Mouse (Mus musculus) liver, embryonic 11.5 days (tissue): ENCODE measurements around the gene Adnp. TPM values are rescaled to one million over a fixed set of nuclear protein-coding genes. Genes with fewer than 3 reads are reported as not detected.

Experiments used
- ATAC-seq: fragments of 200-750 bp; cut with Nextera tagmentation; replicated peaks from 2 replicates; pipeline ENCODE4 v1.8.0; 2017; ENCODE audit warnings: moderate number of reproducible peaks, mild to moderate bottlenecking, moderate TSS enrichment, moderate library complexity; ENCODE audit not compliant: low FRiP score
- DNase-seq: peaks from one replicate; pipeline ENCODE4 v3.0.0-alpha.2; 2017; ENCODE audit warnings: low spot score
- H3K27ac ChIP-seq: fragments of 300-500 bp; sonication (generic); 2 replicates; pipeline ENCODE4 v1.5.1; 2014; ENCODE audit warnings: mild to moderate bottlenecking, low read depth, low read length, control low read depth
- H3K27me3 ChIP-seq: fragments of 300-500 bp; sonication (generic); replicated peaks from 2 replicates; pipeline ENCODE4 v1.6.1; 2014; ENCODE audit warnings: low read length, mixed read lengths; ENCODE audit not compliant: control insufficient read depth, insufficient read depth
- H3K36me3 ChIP-seq: fragments of 300-500 bp; sonication (generic); 2 replicates; pipeline ENCODE4 v1.6.1; 2014; ENCODE audit warnings: mild to moderate bottlenecking, low read length, moderate library complexity, mixed read lengths; ENCODE audit not compliant: control insufficient read depth, insufficient read depth
- H3K4me1 ChIP-seq: fragments of 300-500 bp; sonication (generic); replicated peaks from 2 replicates; pipeline ENCODE4 v1.6.1; 2014; ENCODE audit warnings: low read length, mixed read lengths; ENCODE audit not compliant: control insufficient read depth, insufficient read depth
- H3K4me2 ChIP-seq: fragments of 300-500 bp; sonication (generic); 2 replicates; pipeline ENCODE4 v1.6.1; 2014; ENCODE audit warnings: mild to moderate bottlenecking, control low read depth, moderate library complexity
- H3K4me3 ChIP-seq: fragments of 300-500 bp; sonication (generic); 2 replicates; pipeline ENCODE4 v1.5.1; 2014; ENCODE audit warnings: low read depth, low read length, control low read depth
- H3K9ac ChIP-seq: fragments of 300-500 bp; sonication (generic); 2 replicates; pipeline ENCODE4 v1.6.1; 2014; ENCODE audit warnings: low read depth, low read length, control low read depth
- H3K9me3 ChIP-seq: fragments of 300-500 bp; sonication (generic); 2 replicates; pipeline ENCODE4 v1.6.1; 2016; ENCODE audit warnings: low read length, inconsistent platforms, mixed read lengths; ENCODE audit not compliant: control insufficient read depth
- WGBS: fragments of 180-500 bp; shearing (Covaris S2); extraction: QIAGEN DNeasy Blood & Tissue Kit; methylation state at CpG from one replicate; pipeline ENCODE4 v1.1.7; 2014; 5-methylcytosine and 5-hydroxymethylcytosine counted together
- polyA plus RNA-seq: library from polyadenylated mRNA; unstranded; fragments of >200 nt; fragmentation: Nextera tagmentation; extraction: Ambion mirVana; gene quantifications from 2 replicates; pipeline ENCODE4 v1.2.1, GENCODE M21; 2014

The Adnp gene
- polyA plus RNA-seq, 1 experiment from 2014 or later, result 5.3 TPM

DNA sequence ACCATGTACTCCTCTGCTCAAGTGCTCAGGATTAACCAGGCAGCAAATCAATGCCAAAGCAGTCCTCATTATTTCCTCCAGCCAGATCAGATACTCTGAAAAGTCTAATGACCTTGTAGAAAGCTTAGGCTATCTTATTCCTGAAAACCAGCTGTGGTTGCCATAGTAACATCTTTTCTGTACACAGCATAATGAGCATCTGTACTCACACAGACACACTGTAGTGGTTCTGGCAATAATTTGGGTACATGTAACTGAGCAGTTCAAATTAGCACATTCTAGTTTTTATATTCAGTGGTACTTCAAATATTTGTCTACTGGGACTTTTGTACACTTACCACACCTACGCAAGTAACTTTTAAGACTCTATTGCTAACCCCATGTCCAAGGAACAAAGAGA lies 8.5 kb downstream of the Adnp start:
- DNase-seq, result no peak
- no peak overlapping the region for H3K27ac ChIP-seq
- H3K4me3 ChIP-seq, result no peak overlapping the region
- 84% methylated on average over 1 of the region's 1 CpGs for WGBS
- peaks cover 49% of the 10 kb centered on the region for H3K4me1 ChIP-seq
- peaks cover 18% of the 10 kb centered on the region for H3K36me3 ChIP-seq
- H3K9ac ChIP-seq, result no peak overlapping the region
- ATAC-seq, result no peak
- no peak overlapping the region for H3K4me2 ChIP-seq
- no peaks in the 10 kb centered on the region for H3K27me3 ChIP-seq
- no peaks in the 10 kb centered on the region for H3K9me3 ChIP-seq

DNA sequence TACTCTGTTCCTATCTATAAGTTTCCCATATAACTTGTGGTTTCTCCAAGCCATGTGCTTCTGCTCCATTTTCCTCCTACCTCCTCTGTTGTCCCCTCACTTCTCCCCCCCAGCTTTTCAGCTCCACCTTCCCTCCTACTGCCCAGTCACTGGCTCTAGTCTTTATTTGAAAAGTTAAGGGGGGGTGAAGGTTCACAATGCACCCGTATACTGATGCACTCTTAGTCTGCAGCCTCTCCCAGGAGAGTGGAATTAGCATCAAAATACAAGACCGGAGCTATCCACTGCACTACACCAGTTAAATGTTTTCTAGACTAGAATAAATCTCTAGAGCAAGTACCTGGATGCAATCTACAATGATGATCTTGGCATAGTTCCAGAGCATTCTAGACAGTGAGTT lies 11.2 kb downstream of the Adnp start:
- no peak overlapping the region for H3K9ac ChIP-seq
- peaks cover 15% of the 10 kb centered on the region; the same call in 1 of the 2 replicates for H3K36me3 ChIP-seq
- H3K9me3 ChIP-seq, result no peaks in the 10 kb centered on the region
- H3K27me3 ChIP-seq, result no peaks in the 10 kb centered on the region
- peaks cover 44% of the 10 kb centered on the region for H3K4me1 ChIP-seq
- no peak for DNase-seq
- ATAC-seq, result no peak
- H3K4me2 ChIP-seq, result no peak overlapping the region
- no peak overlapping the region for H3K27ac ChIP-seq
- 79% methylated on average over 2 of the region's 2 CpGs for WGBS
- H3K4me3 ChIP-seq, result no peak overlapping the region

DNA sequence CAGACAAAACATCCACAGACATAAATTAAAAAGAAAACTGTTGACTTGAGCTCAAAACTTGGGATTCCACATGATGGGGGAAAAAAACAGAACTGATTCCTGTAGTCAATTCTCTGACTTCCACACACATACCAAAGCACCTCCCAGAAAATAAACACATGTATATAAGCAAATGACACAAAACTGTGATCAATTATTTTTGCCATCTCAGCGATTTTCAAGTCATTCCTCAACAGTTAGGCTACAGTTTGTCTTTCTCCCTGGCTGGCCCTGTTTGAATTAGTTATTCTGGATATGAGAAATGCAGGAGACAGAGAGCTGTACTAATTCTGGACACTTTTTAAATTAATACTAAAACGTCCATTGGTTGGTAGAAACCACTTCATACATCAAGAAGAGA lies 13.2 kb downstream of the Adnp start:
- no peak overlapping the region for H3K9ac ChIP-seq
- ATAC-seq (no peak), DNase-seq (no peak)
- no peak overlapping the region for H3K27ac ChIP-seq
- H3K4me1 ChIP-seq, result peaks cover 28% of the 10 kb centered on the region
- H3K36me3 ChIP-seq, result peaks cover 10% of the 10 kb centered on the region; the same call in 1 of the 2 replicates
- H3K27me3 ChIP-seq, result no peaks in the 10 kb centered on the region
- H3K4me2 ChIP-seq, result no peak overlapping the region
- WGBS, result 68% methylated on average over 2 of the region's 2 CpGs
- no peaks in the 10 kb centered on the region for H3K9me3 ChIP-seq
- no peak overlapping the region for H3K4me3 ChIP-seq

DNA sequence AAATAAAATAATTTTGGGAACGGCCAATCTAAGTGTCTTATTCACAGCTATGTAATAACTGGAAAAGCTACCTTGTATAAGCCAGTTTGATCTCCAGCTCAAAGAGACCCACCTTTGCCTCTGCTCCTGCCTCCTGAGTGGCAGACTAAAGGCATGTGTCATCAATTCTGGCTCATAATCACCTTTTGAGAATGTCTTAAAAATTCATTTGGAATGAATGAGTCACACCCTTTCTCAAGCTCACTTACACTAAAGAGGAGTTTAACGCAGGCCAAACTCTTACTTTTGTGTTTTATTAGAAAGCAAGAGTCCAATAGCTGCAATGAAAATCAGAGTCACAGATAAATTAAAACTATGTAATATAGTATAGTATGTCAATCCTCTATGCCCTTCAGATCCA lies 15.1 kb downstream of the Adnp start:
- peaks cover 12% of the 10 kb centered on the region for H3K36me3 ChIP-seq
- DNase-seq, result no peak
- peaks cover 24% of the 10 kb centered on the region for H3K4me1 ChIP-seq

DNA sequence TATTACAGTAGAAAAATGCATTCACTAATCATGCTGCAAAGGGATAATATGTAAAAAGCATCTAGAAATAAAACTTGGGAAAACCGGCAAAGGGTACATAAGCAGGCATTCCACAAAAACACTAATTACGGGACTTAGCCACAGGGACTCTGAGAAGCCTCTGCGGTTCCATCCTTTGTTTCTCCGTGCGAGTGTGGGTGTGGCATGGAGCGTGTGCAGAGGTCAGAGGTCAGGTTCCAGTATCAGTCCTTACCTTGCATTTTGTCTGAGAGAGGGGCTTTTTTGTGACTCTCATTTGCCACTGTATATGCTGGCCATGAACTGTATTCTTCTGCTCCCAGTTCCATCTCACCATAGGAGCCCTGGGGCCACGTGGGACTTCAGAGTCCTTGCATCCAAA lies 31.0 kb downstream of the Adnp start:
- 0 out of 2 replicates have a peak, but pooled peaks cover 4% of the 10 kb centered on the region for H3K4me1 ChIP-seq
- ATAC-seq (no peak), DNase-seq (no peak)
- no peak overlapping the region for H3K9ac ChIP-seq
- WGBS, result 70% methylated on average over 7 of the region's 7 CpGs
- H3K9me3 ChIP-seq, result no peaks in the 10 kb centered on the region
- H3K4me2 ChIP-seq, result no peak overlapping the region
- no peak overlapping the region for H3K27ac ChIP-seq
- no peaks in the 10 kb centered on the region for H3K27me3 ChIP-seq
- H3K36me3 ChIP-seq, result peaks cover 8% of the 10 kb centered on the region
- H3K4me3 ChIP-seq, result no peak overlapping the region

More for the DNA sequence above, 15.1 kb downstream of the Adnp start:
- ATAC-seq, result no peak
- 85% methylated on average over 2 of the region's 2 CpGs for WGBS
- Histone ChIP-seq H3K9ac (no peak overlapping the region), H3K4me2 (no peak overlapping the region), H3K27ac (no peak overlapping the region), H3K27me3 (no peaks in the 10 kb centered on the region), H3K9me3 (no peaks in the 10 kb centered on the region), H3K4me3 (no peak overlapping the region)

DNA sequence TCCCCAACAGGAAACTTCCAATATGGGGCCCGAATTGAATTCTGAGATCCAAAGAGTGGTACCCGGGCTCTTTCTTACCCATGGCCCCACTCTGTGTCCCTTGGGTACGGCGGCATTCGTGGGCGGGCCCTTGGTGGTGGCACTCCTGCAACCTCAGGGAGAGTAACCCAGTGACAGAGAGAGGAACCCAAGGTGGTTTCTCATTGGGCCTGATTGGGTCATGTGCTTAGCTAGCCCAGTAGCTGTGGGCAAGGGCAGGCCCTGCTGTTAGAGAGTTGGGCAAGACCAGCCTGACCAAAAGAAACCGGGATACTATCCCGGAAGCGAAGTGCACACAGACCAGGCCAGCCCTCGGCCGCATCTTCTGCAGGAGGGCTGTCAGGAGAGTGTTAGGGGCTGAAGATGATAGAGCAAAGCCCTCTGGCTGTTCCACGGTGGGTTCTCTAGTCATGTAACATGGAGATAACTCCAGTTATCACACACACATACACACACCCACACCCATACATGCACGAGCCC lies 36.7 kb downstream of the Adnp start:
- peaks cover 39% of the 10 kb centered on the region for H3K4me1 ChIP-seq
- no peak for DNase-seq

DNA sequence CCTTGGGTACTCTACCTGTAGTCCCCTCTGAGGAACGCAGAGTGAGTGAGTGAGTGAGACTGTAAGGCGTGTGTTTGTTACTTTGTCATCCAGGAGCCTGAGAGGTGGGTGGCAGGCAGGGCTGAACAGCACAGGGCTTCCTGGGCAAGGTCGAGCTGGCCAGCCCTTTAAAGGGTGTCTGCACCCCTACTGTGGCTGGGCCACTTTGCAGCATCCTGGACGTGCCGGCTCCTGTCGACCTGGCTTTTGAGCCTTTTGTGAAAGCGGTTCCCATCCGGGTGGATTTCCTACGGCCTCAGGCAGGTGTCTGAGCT lies 37.2 kb downstream of the Adnp start:
- Histone ChIP-seq H3K9me3 (no peaks in the 10 kb centered on the region), H3K4me3 (peak overlapping the region; percentile 39), H3K36me3 (no peaks in the 10 kb centered on the region), H3K27ac (peak overlapping the region; percentile 82), H3K4me2 (peak overlapping the region; percentile 69), H3K27me3 (no peaks in the 10 kb centered on the region), H3K9ac (peak overlapping the region; percentile 61), H3K4me1 (peaks cover 39% of the 10 kb centered on the region)
- WGBS, result 12% methylated on average over 9 of the region's 9 CpGs
- DNase-seq, result no peak
- peak; percentile 10; the same call in 1 of the 2 replicates for ATAC-seq

More for the DNA sequence above, 36.7 kb downstream of the Adnp start:
- H3K9me3 ChIP-seq, result no peaks in the 10 kb centered on the region
- 3% methylated on average over 13 of the region's 13 CpGs for WGBS
- ATAC-seq, result peak; percentile 94
- H3K4me2 ChIP-seq, result peak overlapping the region; percentile 69
- H3K4me3 ChIP-seq, result peak overlapping the region; percentile 39
- H3K36me3 ChIP-seq, result no peaks in the 10 kb centered on the region
- H3K9ac ChIP-seq, result peak overlapping the region; percentile 61
- H3K27me3 ChIP-seq, result no peaks in the 10 kb centered on the region
- H3K27ac ChIP-seq, result peak overlapping the region; percentile 82

DNA sequence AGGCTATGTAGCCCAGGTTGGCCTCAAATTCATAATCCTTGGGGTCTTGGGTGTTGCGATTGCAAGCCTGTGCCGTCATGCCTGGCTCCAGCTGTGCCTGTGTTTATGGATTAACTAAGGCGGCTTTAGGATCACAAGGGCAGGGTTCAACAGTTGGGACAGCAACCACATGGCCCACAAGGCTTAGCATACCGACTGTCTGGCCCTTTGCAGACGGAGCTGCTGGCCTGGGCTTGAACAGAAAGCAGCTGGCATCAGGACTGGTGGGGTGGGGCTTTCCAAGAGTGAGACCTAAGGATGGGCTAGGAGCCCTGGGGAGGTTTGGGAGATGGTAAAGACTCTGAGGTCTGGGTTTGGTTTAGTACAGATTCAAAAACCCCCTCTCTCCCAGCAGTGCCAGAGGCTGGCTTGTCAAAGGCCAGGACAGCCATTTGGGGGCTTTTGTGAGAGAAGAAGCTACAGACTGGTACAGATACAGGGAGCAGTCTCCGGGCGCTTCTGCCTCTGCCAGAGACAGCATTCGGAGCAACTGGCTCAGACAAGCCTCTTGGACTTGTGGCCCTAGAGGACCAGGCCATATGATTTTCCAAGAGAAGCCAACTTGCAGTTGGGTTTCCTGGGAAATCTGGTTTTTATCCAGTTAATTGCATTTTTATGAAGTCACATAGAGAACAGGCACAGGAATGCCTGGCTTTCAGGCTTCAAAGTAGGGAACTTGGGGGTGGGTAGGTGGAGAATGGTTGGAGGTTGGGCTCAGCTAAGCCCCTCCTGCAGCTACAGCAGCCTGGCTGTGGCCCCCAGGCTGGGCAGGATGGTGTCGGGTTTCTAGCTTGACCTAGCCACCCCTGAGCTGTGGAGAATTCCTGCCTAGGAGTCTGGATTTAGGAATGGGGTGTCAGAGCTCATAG lies 37.8 kb downstream of the Adnp start:
- Histone ChIP-seq H3K27ac (peak overlapping the region; percentile 82), H3K9me3 (no peaks in the 10 kb centered on the region), H3K4me1 (peaks cover 39% of the 10 kb centered on the region), H3K36me3 (no peaks in the 10 kb centered on the region), H3K4me3 (peak overlapping the region; percentile 39), H3K4me2 (peak overlapping the region; percentile 69), H3K27me3 (no peaks in the 10 kb centered on the region), H3K9ac (peak overlapping the region; percentile 61)
- ATAC-seq (peak; percentile 3; the same call in 1 of the 2 replicates), DNase-seq (no peak)
- 53% methylated on average over 9 of the region's 9 CpGs for WGBS

DNA sequence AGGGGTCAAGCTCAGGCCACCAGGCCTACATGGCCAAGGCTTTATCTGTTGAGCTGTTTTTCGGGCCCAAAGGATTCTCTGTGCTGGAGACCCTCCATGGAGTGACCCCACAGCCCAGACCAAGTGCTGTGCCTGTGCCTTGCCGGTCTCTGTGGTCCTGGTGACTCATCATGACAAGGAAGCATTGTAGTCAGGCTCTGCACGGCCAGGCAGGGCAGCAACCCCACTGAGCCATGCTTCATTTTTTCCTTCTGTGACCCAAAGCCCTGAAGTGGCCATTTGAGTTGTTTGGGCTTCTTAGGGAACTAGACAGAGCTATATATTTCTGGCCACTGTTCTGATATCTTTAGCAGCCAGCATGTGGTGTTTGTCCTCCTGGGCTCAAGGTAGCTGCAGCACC lies 39.1 kb downstream of the Adnp start:
- ATAC-seq, result no peak
- Histone ChIP-seq H3K4me3 (no peak overlapping the region), H3K4me1 (peaks cover 39% of the 10 kb centered on the region), H3K9me3 (no peaks in the 10 kb centered on the region), H3K4me2 (no peak overlapping the region), H3K27me3 (no peaks in the 10 kb centered on the region), H3K36me3 (no peaks in the 10 kb centered on the region), H3K9ac (no peak overlapping the region), H3K27ac (peak overlapping the region; percentile 11; the same call in 1 of the 2 replicates)
- DNase-seq, result no peak
- 56% methylated on average over 3 of the region's 3 CpGs for WGBS
